Mouse (Mus musculus): ENCODE data around the gene Nup155. TPM values are rescaled to one million over a fixed set of nuclear protein-coding genes. Genes with fewer than 3 reads are reported as not detected.
"Not testable (repeated sequence)": the region's sequence is repeated elsewhere in the genome, so short reads cannot be mapped to it uniquely, and the experiment has no call there.

The Nup155 gene
- polyA plus RNA-seq (2014; fragmentation: Nextera tagmentation; extraction: Ambion mirVana), result 29.8 and 32.2 TPM in 2 replicates

DNA sequence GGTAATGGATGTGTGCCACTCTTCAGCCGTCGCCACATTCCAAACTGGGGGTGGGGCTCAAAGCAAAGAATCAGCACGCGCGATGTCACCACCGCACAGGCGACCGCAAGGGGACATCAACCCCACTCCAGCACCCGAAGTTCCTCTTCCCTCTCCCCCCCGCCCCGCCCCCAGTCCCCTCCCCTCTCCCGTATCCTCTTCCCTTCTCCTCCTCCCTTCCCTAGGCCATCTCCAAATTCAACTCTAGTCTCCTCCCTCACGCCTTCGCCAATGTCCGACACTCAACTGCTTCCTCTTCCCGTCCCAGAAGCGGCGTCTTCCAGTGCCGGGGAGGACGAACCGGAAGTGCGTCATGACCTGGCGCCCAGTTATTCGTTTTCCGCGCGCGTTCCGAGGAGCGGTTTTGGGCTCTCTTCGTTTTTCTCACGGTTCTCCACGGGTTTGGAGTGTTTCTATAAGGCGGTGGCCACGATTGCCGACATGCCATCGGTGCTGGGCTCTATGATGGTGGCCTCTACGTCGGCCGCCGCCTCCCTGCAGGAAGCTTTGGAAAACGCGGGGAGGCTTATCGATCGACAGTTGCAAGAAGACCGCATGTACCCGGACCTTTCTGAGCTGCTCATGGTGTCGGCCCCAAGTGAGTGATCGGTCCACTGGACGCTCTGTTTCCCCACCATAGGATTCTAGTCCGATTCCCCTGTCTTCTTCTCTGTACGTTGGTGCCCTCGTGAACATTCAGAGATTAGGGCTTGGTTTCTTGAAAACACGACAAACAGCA, at the start of gene Nup155:
Nup155 (plus strand) TSS at position 308 of the 778 bp plus-strand sequence.
- peak; percentile 98 for ATAC-seq (ENCODE audit: low FRiP score)
- Histone ChIP-seq H3K9me3 (ENCODE audit: control insufficient read depth, low read length) (no peaks in the 10 kb centered on the region), H3K4me3 (ENCODE audit: low read depth, low read length) (peak within 1 kb of the TSS; percentile 81), H3K27me3 (ENCODE audit: control insufficient read depth, insufficient read depth, low read length) (no peaks in the 10 kb centered on the region), H3K27ac (ENCODE audit: low read depth, low read length) (peak within 1 kb of the TSS; percentile 40; the same call in 1 of the 2 replicates), H3K9ac (ENCODE audit: low read length) (peak within 1 kb of the TSS; percentile 85), H3K36me3 (ENCODE audit: control insufficient read depth, insufficient read depth, low read length) (peaks cover 4% of the 10 kb centered on the region; the same call in 1 of the 2 replicates), H3K4me1 (ENCODE audit: control insufficient read depth, insufficient read depth, low read length) (peaks cover 9% of the 10 kb centered on the region; the same call in 1 of the 2 replicates), H3K4me2 (peak within 1 kb of the TSS; percentile 55)
- WGBS, result under 1% methylated on average over 53 of the region's 54 CpGs
- peak; percentile 99 for DNase-seq (ENCODE audit: low spot score, missing footprints)

- Histone ChIP-seq H3K36me3 (ENCODE audit: control insufficient read depth, insufficient read depth, low read length) (no peaks in the 10 kb centered on the region; the same call in 1 of the 2 replicates), H3K9ac (ENCODE audit: low read length) (no peak overlapping the region), H3K4me3 (ENCODE audit: low read depth, low read length) (no peak overlapping the region), H3K27ac (ENCODE audit: low read depth, low read length) (no peak overlapping the region), H3K27me3 (ENCODE audit: control insufficient read depth, insufficient read depth, low read length) (no peaks in the 10 kb centered on the region), H3K9me3 (ENCODE audit: control insufficient read depth, low read length) (no peaks in the 10 kb centered on the region), H3K4me2 (no peak overlapping the region), H3K4me1 (ENCODE audit: control insufficient read depth, insufficient read depth, low read length) (no peaks in the 10 kb centered on the region)
- 82% methylated on average over 6 of the region's 6 CpGs for whole genome bisulfite sequencing
- ATAC-seq (ENCODE audit: low FRiP score), result no peak
- DNase-seq (ENCODE audit: low spot score, missing footprints), result no peak
Measured at GRCm38 (mm10) chr15:8065221-8065620, 43.9 kb upstream of the Nup155 start.

- 93% methylated on average over 3 of the region's 3 CpGs for WGBS
Measured at GRCm38 (mm10) chr15:8073159-8073558, 35.9 kb upstream of the Nup155 start.

GRCm38 (mm10) chr15:8082139-8082538, 26.9 kb upstream of the Nup155 start:
- Histone ChIP-seq H3K27me3 (ENCODE audit: control insufficient read depth, insufficient read depth, low read length) (no peaks in the 10 kb centered on the region), H3K9ac (ENCODE audit: low read length) (no peak overlapping the region), H3K4me3 (ENCODE audit: low read depth, low read length) (no peak overlapping the region), H3K4me1 (ENCODE audit: control insufficient read depth, insufficient read depth, low read length) (no peaks in the 10 kb centered on the region), H3K27ac (ENCODE audit: low read depth, low read length) (no peak overlapping the region), H3K9me3 (ENCODE audit: control insufficient read depth, low read length) (no peaks in the 10 kb centered on the region), H3K4me2 (no peak overlapping the region), H3K36me3 (ENCODE audit: control insufficient read depth, insufficient read depth, low read length) (0 out of 2 replicates have a peak, but pooled peaks cover 2% of the 10 kb centered on the region)
- ATAC-seq (ENCODE audit: low FRiP score) (no peak), DNase-seq (ENCODE audit: low spot score, missing footprints) (no peak)
- 93% methylated on average over 8 of the region's 8 CpGs for WGBS

More at GRCm38 (mm10) chr15:8073159-8073558, 35.9 kb upstream of the Nup155 start:
- ATAC-seq (ENCODE audit: low FRiP score); H3K9ac ChIP-seq (ENCODE audit: low read length); DNase-seq (ENCODE audit: low spot score, missing footprints); H3K36me3 ChIP-seq (ENCODE audit: control insufficient read depth, insufficient read depth, low read length); H3K9me3 ChIP-seq (ENCODE audit: control insufficient read depth, low read length); H3K4me3 ChIP-seq (ENCODE audit: low read depth, low read length); H3K4me2 ChIP-seq; H3K4me1 ChIP-seq (ENCODE audit: control insufficient read depth, insufficient read depth, low read length); H3K27me3 ChIP-seq (ENCODE audit: control insufficient read depth, insufficient read depth, low read length); H3K27ac ChIP-seq (ENCODE audit: low read depth, low read length): not testable (repeated sequence)

DNA sequence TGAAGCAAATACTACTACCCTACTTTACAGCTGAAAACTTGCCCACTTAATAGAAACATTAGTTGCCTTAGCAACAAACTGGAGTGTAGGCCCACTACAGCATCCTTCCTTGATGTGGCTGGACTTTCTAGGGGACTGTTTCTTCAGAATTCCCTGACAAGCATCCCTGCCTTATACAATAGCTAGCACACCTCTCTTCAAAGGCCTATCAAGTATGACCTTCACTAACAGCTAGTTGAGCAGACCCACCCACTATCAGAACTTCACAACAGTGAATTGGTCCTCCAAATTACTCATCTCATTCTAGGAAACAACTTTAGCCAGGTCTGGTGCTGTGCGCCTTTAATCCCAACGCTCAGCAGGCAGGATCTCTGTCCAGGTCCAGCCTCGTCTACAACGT, 21.8 kb upstream of the Nup155 start:
- Histone ChIP-seq H3K27me3 (ENCODE audit: control insufficient read depth, insufficient read depth, low read length) (no peaks in the 10 kb centered on the region), H3K4me3 (ENCODE audit: low read depth, low read length) (no peak overlapping the region), H3K4me2 (no peak overlapping the region), H3K9ac (ENCODE audit: low read length) (no peak overlapping the region), H3K27ac (ENCODE audit: low read depth, low read length) (no peak overlapping the region), H3K9me3 (ENCODE audit: control insufficient read depth, low read length) (no peaks in the 10 kb centered on the region), H3K36me3 (ENCODE audit: control insufficient read depth, insufficient read depth, low read length) (peaks cover 6% of the 10 kb centered on the region; the same call in 1 of the 2 replicates), H3K4me1 (ENCODE audit: control insufficient read depth, insufficient read depth, low read length) (no peaks in the 10 kb centered on the region)
- no peak for DNase-seq (ENCODE audit: low spot score, missing footprints)
- WGBS, result 91% methylated on average over 4 of the region's 4 CpGs
- ATAC-seq (ENCODE audit: low FRiP score), result no peak

GRCm38 (mm10) chr15:8088715-8089114, 20.4 kb upstream of the Nup155 start:
- 84% methylated on average over 3 of the region's 3 CpGs for WGBS
- no peaks in the 10 kb centered on the region for H3K4me1 ChIP-seq (ENCODE audit: control insufficient read depth, insufficient read depth, low read length)
- H3K4me2 ChIP-seq, result no peak overlapping the region
- DNase-seq (ENCODE audit: low spot score, missing footprints), result no peak
- no peak overlapping the region for H3K4me3 ChIP-seq (ENCODE audit: low read depth, low read length)
- no peak for ATAC-seq (ENCODE audit: low FRiP score)
- peaks cover 6% of the 10 kb centered on the region; the same call in 1 of the 2 replicates for H3K36me3 ChIP-seq (ENCODE audit: control insufficient read depth, insufficient read depth, low read length)
- no peaks in the 10 kb centered on the region for H3K9me3 ChIP-seq (ENCODE audit: control insufficient read depth, low read length)
- no peaks in the 10 kb centered on the region for H3K27me3 ChIP-seq (ENCODE audit: control insufficient read depth, insufficient read depth, low read length)
- H3K9ac ChIP-seq (ENCODE audit: low read length), result no peak overlapping the region
- H3K27ac ChIP-seq (ENCODE audit: low read depth, low read length), result no peak overlapping the region

- no peak overlapping the region for H3K27ac ChIP-seq (ENCODE audit: low read depth, low read length)
- H3K9ac ChIP-seq (ENCODE audit: low read length), result no peak overlapping the region
- no peaks in the 10 kb centered on the region for H3K4me1 ChIP-seq (ENCODE audit: control insufficient read depth, insufficient read depth, low read length)
- ATAC-seq (ENCODE audit: low FRiP score) (no peak), DNase-seq (ENCODE audit: low spot score, missing footprints) (no peak)
- H3K9me3 ChIP-seq (ENCODE audit: control insufficient read depth, low read length), result no peaks in the 10 kb centered on the region
- 96% methylated on average over 2 of the region's 2 CpGs for WGBS
- H3K27me3 ChIP-seq (ENCODE audit: control insufficient read depth, insufficient read depth, low read length), result no peaks in the 10 kb centered on the region
- H3K4me2 ChIP-seq, result no peak overlapping the region
- H3K4me3 ChIP-seq (ENCODE audit: low read depth, low read length), result no peak overlapping the region
- peaks cover 6% of the 10 kb centered on the region; the same call in 1 of the 2 replicates for H3K36me3 ChIP-seq (ENCODE audit: control insufficient read depth, insufficient read depth, low read length)
Measured at GRCm38 (mm10) chr15:8090685-8091084, 18.4 kb upstream of the Nup155 start.

DNA sequence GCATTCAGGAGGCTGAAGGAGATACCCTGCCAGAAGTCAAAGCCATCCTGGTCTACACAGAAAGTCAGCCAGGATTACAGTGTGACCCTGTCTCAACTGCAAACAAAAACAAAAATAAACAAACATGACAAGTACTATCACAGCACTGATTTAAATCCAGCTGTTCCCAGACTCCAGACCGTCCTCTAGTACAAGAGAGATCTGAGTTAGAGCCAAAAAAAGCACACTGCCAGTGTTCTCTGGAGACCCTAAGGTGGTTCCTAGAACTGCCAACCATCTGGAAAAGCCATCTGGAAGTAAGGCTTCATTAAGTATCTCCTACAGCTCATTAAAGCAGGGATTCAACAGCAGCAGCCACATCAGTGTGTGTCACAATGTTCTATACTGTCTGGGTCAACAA, 16.4 kb upstream of the Nup155 start:
- not testable (repeated sequence) for H3K4me2 ChIP-seq; DNase-seq (ENCODE audit: low spot score, missing footprints); H3K4me3 ChIP-seq (ENCODE audit: low read depth, low read length); H3K36me3 ChIP-seq (ENCODE audit: control insufficient read depth, insufficient read depth, low read length); H3K27ac ChIP-seq (ENCODE audit: low read depth, low read length); ATAC-seq (ENCODE audit: low FRiP score); H3K27me3 ChIP-seq (ENCODE audit: control insufficient read depth, insufficient read depth, low read length); H3K9me3 ChIP-seq (ENCODE audit: control insufficient read depth, low read length); H3K9ac ChIP-seq (ENCODE audit: low read length); H3K4me1 ChIP-seq (ENCODE audit: control insufficient read depth, insufficient read depth, low read length)
- 89% methylated on average over 1 of the region's 1 CpGs for WGBS

DNA sequence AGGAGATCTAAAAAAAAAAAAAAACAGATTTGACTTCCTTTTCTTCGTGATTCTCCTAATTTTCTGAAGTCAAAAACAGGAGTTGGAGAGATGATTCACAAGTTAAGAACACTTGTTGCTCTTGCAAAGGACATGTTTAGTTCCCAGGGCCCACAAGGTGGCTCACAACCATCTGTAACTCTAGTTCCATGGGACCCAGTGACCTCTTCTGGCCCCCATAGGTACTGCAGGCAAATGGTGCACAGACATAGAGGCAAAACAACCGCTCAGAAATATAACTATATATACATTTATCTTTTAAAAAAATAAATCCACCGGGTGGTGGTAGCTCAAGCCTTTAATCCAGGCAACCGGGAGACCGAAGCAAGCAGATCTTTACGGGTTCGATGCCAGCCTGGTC, 11.2 kb upstream of the Nup155 start:
- H3K36me3 ChIP-seq (ENCODE audit: control insufficient read depth, insufficient read depth, low read length), result no peaks in the 10 kb centered on the region; the same call in 1 of the 2 replicates
- H3K4me2 ChIP-seq, result peak overlapping the region; percentile 54; the same call in 1 of the 2 replicates
- H3K27me3 ChIP-seq (ENCODE audit: control insufficient read depth, insufficient read depth, low read length), result no peaks in the 10 kb centered on the region
- no peak overlapping the region for H3K4me3 ChIP-seq (ENCODE audit: low read depth, low read length)
- no peak overlapping the region for H3K27ac ChIP-seq (ENCODE audit: low read depth, low read length)
- no peaks in the 10 kb centered on the region for H3K4me1 ChIP-seq (ENCODE audit: control insufficient read depth, insufficient read depth, low read length)
- H3K9ac ChIP-seq (ENCODE audit: low read length), result no peak overlapping the region
- DNase-seq (ENCODE audit: low spot score, missing footprints) (peak; percentile 89), ATAC-seq (ENCODE audit: low FRiP score) (no peak)
- H3K9me3 ChIP-seq (ENCODE audit: control insufficient read depth, low read length), result no peaks in the 10 kb centered on the region; the same call in 1 of the 2 replicates
- 27% methylated on average over 7 of the region's 7 CpGs for WGBS
